Mouse (Mus musculus): ENCODE data around the gene Ywhae.

DNA sequence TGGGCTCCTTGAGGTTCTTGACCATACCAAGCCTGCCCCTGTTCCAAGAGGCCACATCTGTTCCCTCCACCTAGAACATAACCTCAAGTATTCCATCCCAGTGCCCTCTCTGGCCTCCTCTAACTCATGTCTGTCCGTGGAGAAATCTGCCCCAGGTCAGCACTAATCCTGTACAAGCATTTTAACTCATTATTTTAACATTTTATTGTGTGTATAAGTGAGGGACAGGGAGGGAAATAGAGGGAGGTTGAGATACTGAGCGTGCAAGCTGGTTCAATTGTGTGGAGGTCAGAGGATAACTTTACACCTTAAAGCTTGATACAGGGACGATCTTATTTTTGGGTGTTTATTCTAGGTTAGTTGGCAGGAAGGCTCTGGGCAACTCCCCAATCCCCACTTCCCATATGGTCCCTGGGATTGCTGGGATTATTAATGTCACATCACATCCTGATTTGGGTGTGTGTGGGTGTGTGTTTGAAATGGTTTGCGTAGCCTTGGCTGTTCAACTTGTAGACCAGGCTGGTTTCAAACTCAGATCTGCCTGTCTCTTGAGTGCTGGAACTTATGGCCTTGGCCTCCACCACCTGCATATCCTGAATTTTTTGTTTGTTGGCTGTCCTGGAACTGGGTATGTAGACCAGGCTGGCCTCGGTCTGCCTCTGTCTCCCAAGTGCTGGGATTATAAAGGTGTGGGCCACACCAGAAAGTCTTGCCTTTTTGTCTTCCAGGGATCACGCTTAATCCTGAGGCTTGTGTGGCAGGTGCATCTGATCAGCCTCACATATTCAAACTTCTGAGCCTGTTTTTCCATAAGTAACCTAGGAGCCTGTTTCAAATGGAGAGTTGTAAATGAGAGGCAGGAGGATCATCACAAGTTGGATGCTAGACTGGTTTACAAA lies 35.7 kb downstream of the Ywhae start:
- TF ChIP-seq ZNF384 (IDR thresholded peaks at IDR 0.05; ENCODE audit: low read depth, low read length) (no peak), MAFK (IDR thresholded peaks at IDR 0.05; ENCODE audit: insufficient read depth, low read depth, low read length) (no peak), CHD2 (IDR thresholded peaks at IDR 0.05; ENCODE audit: low read depth, low read length) (no peak), HCFC1 (IDR thresholded peaks at IDR 0.05; ENCODE audit: borderline replicate concordance, insufficient read depth, low read length) (no peak)

Measured in ES-E14 (cell line).